Mouse (Mus musculus): ENCODE measurements around the gene B3gnt8.

The B3gnt8 gene

DNA sequence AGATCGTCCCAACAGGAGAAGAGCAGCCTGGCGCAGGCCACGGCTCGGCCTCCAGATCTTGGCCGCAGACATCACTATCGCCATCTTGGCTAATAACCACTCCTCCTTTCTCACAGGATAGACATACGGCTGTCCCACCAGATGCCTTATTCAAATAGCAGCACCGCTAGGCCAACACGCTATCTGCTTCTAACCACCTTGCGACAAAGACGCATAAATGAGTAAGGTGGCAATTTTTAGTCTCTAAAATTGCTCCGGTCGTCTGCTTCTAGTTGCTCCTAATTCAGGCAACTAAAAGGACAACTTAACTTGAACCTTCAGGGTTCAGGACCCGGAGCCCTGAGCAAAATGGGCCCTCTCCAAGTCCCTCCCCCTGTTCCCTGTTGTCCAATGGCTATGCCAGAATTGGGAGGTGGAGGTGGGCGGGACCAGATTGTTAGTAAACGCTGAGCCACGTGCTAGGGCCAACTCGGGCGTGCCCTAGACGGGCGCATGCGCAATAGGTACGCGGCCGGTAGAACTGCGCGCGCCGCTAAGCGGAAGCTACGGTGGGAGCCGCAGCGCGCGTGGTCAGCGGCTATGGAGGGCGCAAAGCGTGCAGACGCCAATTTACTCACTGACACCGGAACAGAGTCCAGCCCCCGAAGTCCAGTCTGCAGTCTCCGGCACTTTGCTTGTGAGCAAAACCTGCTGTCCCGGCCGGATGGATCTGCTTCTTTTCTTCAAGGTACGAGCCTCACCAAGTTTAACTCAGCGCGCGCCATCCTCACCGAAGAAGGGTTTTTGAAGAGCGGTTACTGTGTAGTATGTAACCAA, 32.4 kb downstream of the B3gnt8 start, which contains the start of the genes Bckdha and Exosc5:
Gene Bckdha (minus strand): TSS at position 325 of the 816 bp plus-strand sequence.
Gene Exosc5 (plus strand): TSS at position 508 of the 816 bp plus-strand sequence.
- DNase-seq (ENCODE audit: low spot score) = peak; percentile 97

GRCm38 (mm10) chr7:25666381-25666780, 39.9 kb downstream of the B3gnt8 start:
- DNase-seq (ENCODE audit: low spot score) = no peak

DNA sequence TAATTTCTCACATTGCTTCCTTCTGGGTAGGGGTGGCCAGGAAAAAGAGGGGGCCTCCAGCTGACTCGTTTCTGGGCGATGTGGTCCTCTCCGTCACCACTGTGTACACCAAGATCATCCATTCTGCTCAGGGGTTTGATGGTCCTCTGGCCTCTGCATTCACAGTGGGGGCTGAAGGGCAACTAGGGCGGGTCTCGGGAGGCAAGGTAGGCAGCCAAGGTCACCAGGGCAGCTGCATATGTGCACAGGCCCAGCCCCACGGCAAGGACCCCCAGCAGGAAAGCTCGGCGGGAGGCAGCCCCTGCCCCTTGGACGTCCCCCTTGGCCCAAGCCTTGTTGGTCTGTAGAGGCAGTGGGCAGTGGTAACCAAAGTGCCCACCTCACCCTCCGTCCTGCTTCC, 42.7 kb downstream of the B3gnt8 start:
- no peak for DNase-seq (ENCODE audit: low spot score)

GRCm38 (mm10) chr7:25669631-25670030, 43.2 kb downstream of the B3gnt8 start:
- DNase-seq (ENCODE audit: low spot score) = no peak

GRCm38 (mm10) chr7:25670096-25670495, 43.6 kb downstream of the B3gnt8 start:
- DNase-seq (ENCODE audit: low spot score) = no peak

DNA sequence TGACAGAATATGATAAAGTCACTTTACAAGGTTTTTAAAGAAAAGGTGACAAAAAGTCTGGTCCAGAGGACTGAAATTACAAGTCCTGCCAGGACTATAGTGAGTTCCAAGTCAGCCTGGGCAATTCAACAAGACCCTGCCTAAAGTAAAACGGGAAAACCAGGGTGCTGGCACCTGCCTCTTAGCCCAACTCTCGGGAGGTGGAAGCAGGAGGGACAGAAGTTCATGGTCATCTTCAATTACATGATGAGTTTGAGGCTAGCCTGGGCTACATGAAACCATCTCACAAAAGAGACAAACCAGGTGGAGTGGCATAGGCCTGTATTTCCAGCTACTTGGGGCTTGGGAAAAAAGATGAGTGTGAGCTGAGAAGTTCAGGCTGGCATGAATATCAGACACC, 45.2 kb downstream of the B3gnt8 start:
- no peak for DNase-seq (ENCODE audit: low spot score)

- DNase-seq (ENCODE audit: low spot score) = no peak
Measured at GRCm38 (mm10) chr7:25672442-25672841, 46.0 kb downstream of the B3gnt8 start.

DNA sequence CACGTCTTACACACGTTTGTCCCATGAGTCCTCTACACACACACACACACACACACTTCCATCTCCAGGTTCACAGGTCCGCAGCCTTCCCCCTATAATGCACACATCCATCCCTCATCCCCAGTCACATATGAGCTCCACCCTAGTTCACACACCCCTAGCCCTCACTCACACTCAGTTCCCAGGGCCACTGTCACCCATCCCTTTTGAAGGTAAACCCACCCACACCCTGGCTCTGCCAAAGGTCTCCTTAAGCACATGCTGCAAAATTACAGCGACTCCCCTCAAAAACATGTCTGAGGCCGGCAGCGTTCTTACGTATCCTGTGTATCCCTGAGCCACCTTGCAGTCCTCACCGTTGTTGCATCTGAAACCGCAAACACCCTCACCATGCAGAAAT, 47.8 kb downstream of the B3gnt8 start:
- no peak for DNase-seq (ENCODE audit: low spot score)

DNA sequence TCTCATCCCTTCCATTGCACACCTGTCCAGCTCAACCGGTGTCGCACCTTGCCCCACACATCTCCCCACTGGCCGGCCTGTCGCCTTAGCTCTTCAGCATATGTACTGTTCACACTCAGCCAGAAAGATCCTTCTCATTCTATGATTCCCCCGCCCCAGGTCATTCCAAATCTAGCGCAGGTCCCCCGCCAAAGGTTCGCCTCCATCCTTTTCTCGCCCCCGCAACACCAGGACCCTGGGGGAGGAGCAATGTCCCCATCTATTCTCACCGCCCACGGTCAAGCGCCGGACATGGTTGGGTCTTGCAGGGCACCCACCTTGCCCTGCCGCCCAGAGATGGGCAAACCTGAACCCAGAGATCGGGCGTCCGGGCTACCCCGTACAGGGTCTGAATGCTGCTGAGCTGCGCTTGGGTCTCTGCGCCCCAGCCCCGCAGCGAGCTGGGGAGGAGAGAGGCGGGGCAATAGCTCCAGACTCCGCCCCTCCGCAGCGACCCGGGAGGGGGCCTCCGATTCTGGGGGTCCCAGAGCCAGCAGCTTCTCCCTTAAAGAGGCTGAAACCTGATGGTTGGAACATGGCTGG, 48.4 kb downstream of the B3gnt8 start, which contains the start of gene Tmem91:
Gene Tmem91 (minus strand): TSS at position 448 of the 582 bp plus-strand sequence.
- no peak for DNase-seq (ENCODE audit: low spot score)

GRCm38 (mm10) chr7:25675405-25675804, 49.0 kb downstream of the B3gnt8 start:
- no peak for DNase-seq (ENCODE audit: low spot score)

GRCm38 (mm10) chr7:25676085-25676781, 49.8 kb downstream of the B3gnt8 start:
- peak; percentile 77 for DNase-seq (ENCODE audit: low spot score)

- DNase-seq (ENCODE audit: low spot score) = no peak
Measured at GRCm38 (mm10) chr7:25677013-25677412, 50.6 kb downstream of the B3gnt8 start.

DNA sequence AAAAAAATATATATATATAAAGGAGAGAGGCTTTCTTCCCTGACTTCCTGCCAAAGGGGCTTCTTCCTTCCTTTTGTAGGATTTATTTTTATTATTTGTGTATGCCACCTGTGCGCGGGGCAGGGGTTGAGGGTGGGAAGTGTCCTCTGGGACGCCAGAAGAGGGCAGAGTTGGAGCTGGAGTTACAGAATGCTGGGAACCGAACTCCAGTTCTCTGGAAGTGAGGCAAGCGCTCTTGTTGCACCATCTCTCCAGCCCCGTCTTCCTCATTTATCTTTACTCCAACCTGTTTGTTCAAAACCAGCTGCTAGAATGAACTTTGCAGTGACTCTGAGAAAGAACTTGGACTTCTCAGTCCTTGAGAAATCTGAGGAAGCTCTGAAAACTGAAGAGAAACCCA, 53.5 kb downstream of the B3gnt8 start:
- DNase-seq (ENCODE audit: low spot score) = no peak

DNA sequence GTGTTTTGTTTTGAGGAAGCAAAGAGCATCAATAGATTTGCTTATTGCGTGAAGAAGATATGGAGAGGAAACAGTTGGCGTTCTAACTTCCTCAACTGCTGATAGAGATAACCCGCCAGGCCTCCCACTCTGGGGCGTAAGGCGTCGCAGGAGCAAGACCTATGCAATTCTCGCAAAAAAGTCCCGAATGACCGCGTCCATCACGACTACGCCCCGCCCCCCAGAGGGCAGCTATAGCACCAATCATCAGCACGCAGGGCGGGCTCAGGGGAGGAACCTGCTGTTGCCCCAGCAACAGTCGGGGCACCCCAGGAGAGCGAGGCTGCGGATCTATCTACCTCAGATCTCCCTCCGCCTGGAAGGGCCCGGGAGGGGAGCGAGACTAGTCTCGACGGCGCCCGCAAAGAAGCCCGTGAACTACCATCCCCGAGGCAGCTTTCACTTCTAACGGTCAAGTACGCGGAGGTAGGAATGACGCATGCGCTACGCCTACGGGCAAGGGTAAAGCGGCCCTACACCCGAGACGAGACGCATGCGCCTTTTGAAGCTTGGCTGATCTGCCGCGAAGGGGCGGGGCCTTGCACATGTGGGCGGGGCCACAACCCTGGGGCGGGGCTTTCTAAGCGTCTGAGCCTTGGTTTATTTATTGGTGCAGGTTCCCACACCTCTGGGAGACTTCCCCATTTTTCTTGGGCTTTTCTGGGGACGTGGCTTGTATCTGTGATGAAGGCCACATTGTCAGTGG, 54.2 kb downstream of the B3gnt8 start, which contains the start of gene B9d2:
Gene B9d2 (plus strand): TSS at position 267 of the 745 bp plus-strand sequence.
- DNase-seq (ENCODE audit: low spot score) = peak; percentile 94

- DNase-seq (ENCODE audit: low spot score) = no peak
Measured at GRCm38 (mm10) chr7:25681341-25682231, 55.1 kb downstream of the B3gnt8 start.

DNA sequence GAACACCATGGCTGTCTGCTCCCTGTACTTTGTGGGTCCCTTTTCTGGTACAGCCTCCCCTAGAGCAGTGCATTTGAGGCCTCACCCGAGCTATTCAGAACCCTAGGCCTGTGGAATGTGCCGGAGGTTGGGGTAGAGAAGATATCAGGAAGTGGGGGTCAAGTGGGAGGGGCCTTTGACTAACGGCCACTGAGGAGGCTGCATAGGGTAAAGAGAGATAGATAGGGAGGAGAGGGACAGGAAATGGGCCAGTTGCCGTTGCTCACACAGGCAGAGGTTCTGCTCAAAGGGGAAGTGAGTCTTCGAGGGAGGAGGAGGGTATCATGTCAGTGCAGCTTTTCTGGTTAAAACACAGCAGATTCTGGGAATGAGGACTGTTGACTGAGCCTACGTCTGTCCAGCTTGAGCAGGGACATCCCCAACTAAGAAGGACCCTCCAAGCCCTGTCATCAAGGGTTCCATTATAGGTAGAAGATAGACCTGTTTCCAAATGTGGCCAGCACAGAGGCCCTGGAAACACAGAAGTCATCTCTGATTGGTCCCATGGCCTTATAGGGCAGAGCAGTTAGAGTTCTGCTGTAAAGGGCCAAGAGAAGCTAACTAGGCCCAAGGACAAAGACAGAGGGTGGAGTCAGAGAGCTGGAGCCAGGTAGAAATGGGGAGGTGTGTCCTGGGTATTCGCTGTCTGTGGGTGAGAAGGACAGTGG, 57.2 kb downstream of the B3gnt8 start:
- DNase-seq (ENCODE audit: low spot score) = no peak

DNA sequence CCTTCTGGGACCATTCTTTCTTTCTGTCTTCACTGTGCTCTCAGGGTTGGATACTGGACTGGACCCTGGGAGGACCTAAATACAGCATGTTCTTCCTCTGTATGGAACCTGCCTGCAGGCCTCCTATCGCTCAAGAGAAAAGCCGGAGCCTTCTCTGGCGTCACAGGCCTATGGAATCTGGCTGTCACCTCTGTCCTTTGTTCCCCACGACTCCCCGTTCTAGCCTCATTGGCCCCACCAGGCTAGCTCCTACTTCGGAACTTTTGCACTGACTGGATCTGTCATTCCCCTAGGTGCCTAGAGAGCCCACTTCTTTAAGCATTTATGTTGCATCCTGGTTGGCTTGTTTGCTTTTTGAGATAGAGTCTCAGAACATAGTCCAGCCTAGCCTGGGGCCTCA, 58.2 kb downstream of the B3gnt8 start:
- DNase-seq (ENCODE audit: low spot score) = no peak
